Mouse (Mus musculus) lung, postnatal 0 days (tissue): Measurements from ENCODE around the gene Prrt3.

Source experiments
- CTCF ChIP-seq: IDR thresholded peaks from 2 replicates; pipeline ENCODE4 v1.5.1; 2016; ENCODE audit warnings: antibody characterized with exemption, mild to moderate bottlenecking
- EP300 ChIP-seq: IDR thresholded peaks from 2 replicates; pipeline ENCODE4 v1.6.1; 2016; ENCODE audit warnings: antibody characterized with exemption, mild to moderate bottlenecking, control low read depth

- TF ChIP-seq EP300 (no peak), CTCF (no peak)
Measured at GRCm38 (mm10) chr6:113455007-113455406, 46.7 kb downstream of the Prrt3 start.
